Mouse (Mus musculus) heart, postnatal 36 days (tissue): ENCODE results near the gene Vars. TPM values are rescaled to one million over a fixed set of nuclear protein-coding genes. Genes with fewer than 3 reads are reported as not detected.

Experiments
- DNase-seq, 2 experiments: peaks; one replicate each; pipeline ENCODE4 v3.0.0; 2021 to 2022
- intact Hi-C: fragments of 180-260 bp; cut with DNase I; formaldehyde crosslinking; loops from one replicate; pipeline ENCODE4 v1.15.1; 2025
- total RNA-seq, 2 experiments: library from RNA; stranded (reverse); gene quantifications; 2 replicates each; pipeline ENCODE4 v1.2.3; 2021

Gene Vars
- total RNA-seq, 2 experiments from 2014 or later: 26.7 to 27.4 TPM

DNA sequence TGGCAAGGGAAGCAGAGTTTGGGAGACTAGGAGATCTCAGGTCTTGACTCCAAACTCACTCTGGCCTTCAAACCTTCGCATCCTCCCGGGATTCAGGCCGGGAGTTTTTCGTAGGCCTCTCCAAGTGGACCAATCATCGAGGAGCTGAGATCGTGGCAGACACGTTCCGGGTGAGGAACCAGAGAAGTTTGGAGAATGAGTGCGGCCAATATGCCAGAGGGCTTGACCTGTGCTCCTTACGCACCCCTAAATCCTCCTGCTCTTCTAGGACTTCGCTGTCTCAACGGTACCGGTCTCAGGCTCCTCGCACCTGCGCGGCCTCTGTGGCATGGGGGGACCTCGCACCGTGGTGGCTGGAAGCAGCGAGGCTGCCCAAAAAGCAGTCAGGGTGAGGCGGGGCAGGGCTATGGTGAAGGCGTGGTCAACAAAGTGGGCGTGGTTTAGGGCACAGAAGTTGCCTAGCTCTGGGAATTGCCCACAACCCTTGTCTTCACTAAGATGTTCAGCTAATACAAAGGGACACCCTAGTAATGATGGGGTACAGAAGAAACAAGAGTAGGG is 60.0 kb downstream of the Vars start:
- intact Hi-C loops: no loop called here
- DNase-seq: peak in 1 of 2 experiments; percentile 26

DNA sequence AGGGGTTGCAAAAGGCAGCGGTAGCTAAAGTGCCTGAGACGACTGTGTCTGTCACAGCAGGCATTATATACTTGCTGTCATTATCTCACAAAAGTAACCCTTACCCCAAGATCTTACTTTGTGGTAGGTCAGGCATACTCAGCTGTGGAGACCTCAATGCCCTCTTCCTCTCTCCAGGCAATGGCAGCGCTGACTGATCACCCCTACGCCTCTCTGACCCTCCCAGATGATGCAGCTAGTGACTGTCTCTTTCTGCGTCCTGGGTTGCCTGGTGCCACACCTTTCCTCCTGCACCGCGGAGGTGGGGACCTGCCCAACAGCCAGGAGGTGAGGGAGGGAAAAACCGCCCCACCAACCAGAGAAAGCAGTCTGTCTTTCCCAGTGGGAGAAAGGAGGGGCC is 60.5 kb downstream of the Vars start:
- intact Hi-C loops: no loop called here

DNA sequence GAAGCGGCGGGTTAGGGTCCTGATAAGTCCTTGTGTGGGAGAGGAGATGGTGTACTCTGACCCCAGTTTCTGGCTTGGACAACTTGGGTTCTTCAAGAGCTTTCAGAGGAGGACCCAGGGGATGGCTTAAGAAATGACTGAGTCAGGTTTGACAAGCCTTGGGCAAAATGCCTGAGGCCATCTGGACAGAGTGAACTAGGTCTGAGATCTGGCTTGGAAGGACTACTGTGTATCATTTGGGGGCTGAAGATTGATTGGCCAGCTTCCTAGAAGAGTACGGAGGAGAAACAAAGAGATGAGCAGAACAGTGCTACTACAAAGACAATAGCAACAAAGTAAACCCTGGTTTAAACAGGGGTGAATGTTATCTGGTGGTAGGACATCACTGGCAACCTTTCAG is 62.7 kb downstream of the Vars start:
- peak in 1 of 2 experiments; percentile 32 for DNase-seq
- intact Hi-C loops: no loop called here

More for the DNA sequence above, 60.5 kb downstream of the Vars start:
- DNase-seq: no peak

GRCm38 (mm10) chr17:35064378-35064877 is 63.6 kb downstream of the Vars start:
- no peak for DNase-seq
- intact Hi-C loops: no loop called here

DNA sequence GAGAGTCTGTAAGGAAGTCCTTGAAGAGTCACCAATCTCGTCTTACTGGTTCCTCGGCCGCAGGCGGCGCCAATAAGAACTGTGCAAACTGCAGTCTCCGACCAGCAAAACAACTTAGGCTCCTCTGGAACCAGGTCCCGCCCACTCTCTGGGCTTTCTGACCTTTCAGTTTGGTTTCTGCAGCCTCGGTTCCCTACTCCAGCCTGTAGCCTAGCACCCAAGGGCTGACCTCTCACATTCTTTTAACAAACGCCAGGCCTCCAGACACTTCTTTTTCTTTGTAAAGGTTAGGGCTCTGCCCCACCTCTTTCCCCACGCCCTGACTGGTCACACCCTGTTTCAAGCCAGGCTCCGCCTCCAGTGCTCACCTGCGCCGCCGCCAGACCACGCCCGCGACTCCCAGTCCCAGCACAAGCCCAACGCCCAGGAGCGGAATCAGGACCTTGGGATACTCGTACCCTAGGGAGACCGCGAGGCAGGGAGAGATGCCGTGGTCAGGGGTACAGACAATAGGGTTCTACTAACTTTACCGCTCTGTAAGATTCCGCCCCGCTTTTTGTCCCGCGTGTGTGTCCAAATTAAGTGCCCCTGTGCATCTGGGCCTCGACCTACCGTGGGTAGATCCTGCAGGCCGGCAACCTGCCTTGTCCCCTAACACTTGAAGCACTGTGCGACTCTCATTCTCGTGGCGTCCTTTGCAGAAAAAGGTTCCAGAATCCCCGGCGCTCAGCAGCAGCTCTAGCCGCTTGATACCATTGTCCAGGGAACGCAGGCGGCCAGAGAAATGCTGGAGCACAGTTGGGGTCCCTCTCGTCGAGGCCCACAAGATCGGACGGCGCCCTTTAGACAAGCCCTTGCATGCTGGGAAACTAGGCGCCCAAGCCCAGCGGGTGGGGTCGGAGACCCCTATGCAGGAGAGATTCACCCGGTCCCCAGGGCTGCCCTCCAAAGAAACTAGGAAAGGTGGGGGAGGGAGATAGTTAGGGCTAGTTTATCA is 64.5 kb downstream of the Vars start, which contains the start of gene Ly6g6c:
TSS of gene Ly6g6c (plus strand) at position 438 of the 997 bp plus-strand sequence.
- DNase-seq: peak in 1 of 2 experiments; percentile 43
- intact Hi-C loops: no loop called here

Other genes with a start within 250 kb of the Vars start
- gene Cyp21a1, start 196.4 kb upstream of the Vars start, total RNA-seq: not detected
- 10 to 100 TPM in 1 of 2 experiments, 1 to 10 TPM in 1; 10.0 to 11.1 TPM for gene Stk19, start 164.0 kb upstream of the Vars start, total RNA-seq
- 10 to 100 TPM; 12.4 to 17.3 TPM for gene Dxo, start 164.0 kb upstream of the Vars start, total RNA-seq
- gene Skiv2l, start 150.8 kb upstream of the Vars start, total RNA-seq: 10 to 100 TPM; 22.6 to 24.5 TPM
- gene Nelfe, start 150.6 kb upstream of the Vars start, total RNA-seq: 10 to 100 TPM; 13.7 to 15.3 TPM
- 1 to 10 TPM; 4.4 to 7.5 TPM for gene Cfb, start 138.5 kb upstream of the Vars start, total RNA-seq
- gene Zbtb12, start 121.5 kb upstream of the Vars start, total RNA-seq: 1 to 10 TPM; 7.5 to 7.7 TPM
- not detected for gene Gm20547, start 118.9 kb upstream of the Vars start, total RNA-seq
- 1 to 10 TPM; 3.1 to 4.4 TPM for gene C2, start 102.7 kb upstream of the Vars start, total RNA-seq
- 10 to 100 TPM; 44.6 to 49.8 TPM for gene Ehmt2, start 102.5 kb upstream of the Vars start, total RNA-seq
- gene Slc44a4, start 86.5 kb upstream of the Vars start, total RNA-seq: not detected
- 10 to 100 TPM; 13.2 to 16.5 TPM for gene Neu1, start 69.7 kb upstream of the Vars start, total RNA-seq
- gene Hspa1b, start 41.7 kb upstream of the Vars start, total RNA-seq: 1 to 10 TPM; 2.8 to 4.5 TPM
- gene Gm20481, start 31.1 kb upstream of the Vars start, total RNA-seq: not detected
- 1 to 10 TPM; 4.2 to 4.6 TPM for gene Hspa1a, start 28.8 kb upstream of the Vars start, total RNA-seq
- 1 to 10 TPM; 7.8 to 9.2 TPM for gene Hspa1l, start 28.3 kb upstream of the Vars start, total RNA-seq
- gene Lsm2, start 19.1 kb upstream of the Vars start, total RNA-seq: 10 to 100 TPM; 16.0 to 17.4 TPM
- gene Vwa7, start 15.6 kb downstream of the Vars start, total RNA-seq: 1 to 10 TPM; 8.4 to 9.3 TPM
- not detected for gene Sapcd1, start 27.0 kb downstream of the Vars start, total RNA-seq
- under 1 TPM; 0.25 to 0.70 TPM for gene Msh5, start 45.8 kb downstream of the Vars start, total RNA-seq
- 10 to 100 TPM; 41.7 to 44.0 TPM for gene Clic1, start 49.0 kb downstream of the Vars start, total RNA-seq
- 10 to 100 TPM; 27.5 to 27.6 TPM for gene Ddah2, start 58.0 kb downstream of the Vars start, total RNA-seq
- gene Ly6g6c, start 64.4 kb downstream of the Vars start, total RNA-seq: under 1 TPM in 1 of 2 experiments, not detected in 1; 0.56 TPM
- under 1 TPM; 0.42 to 0.49 TPM for gene Mpig6b, start 65.2 kb downstream of the Vars start, total RNA-seq
- not detected for gene Ly6g6e, start 75.9 kb downstream of the Vars start, total RNA-seq
- under 1 TPM; 0.70 to 0.80 TPM for gene Ly6g6d, start 77.1 kb downstream of the Vars start, total RNA-seq
- not detected for gene Ly6g6f, start 84.6 kb downstream of the Vars start, total RNA-seq
- 10 to 100 TPM; 54.6 to 61.1 TPM for gene Abhd16a, start 88.3 kb downstream of the Vars start, total RNA-seq
- gene Ly6g5c, start 107.3 kb downstream of the Vars start, total RNA-seq: not detected
- gene Ly6g5b, start 114.4 kb downstream of the Vars start, total RNA-seq: not detected
- gene Gpank1, start 120.5 kb downstream of the Vars start, total RNA-seq: 1 to 10 TPM; 8.0 to 9.6 TPM
- gene Csnk2b, start 121.1 kb downstream of the Vars start, total RNA-seq: 100 to 1,000 TPM; 163 to 164 TPM
- gene D17H6S53E, start 125.4 kb downstream of the Vars start, total RNA-seq: 10 to 100 TPM; 25.7 to 26.4 TPM
- gene Apom, start 131.1 kb downstream of the Vars start, total RNA-seq: not detected
- gene Bag6, start 134.2 kb downstream of the Vars start, total RNA-seq: 100 to 1,000 TPM; 243 to 268 TPM
- 100 to 1,000 TPM; 122 to 127 TPM for gene Prrc2a, start 163.9 kb downstream of the Vars start, total RNA-seq
- gene Aif1, start 175.1 kb downstream of the Vars start, total RNA-seq: 1 to 10 TPM; 2.0 to 6.2 TPM
- gene Lst1, start 187.5 kb downstream of the Vars start, total RNA-seq: 1 to 10 TPM; 3.3 to 3.7 TPM
- 1 to 10 TPM; 1.0 to 1.6 TPM for gene Ltb, start 193.5 kb downstream of the Vars start, total RNA-seq
- under 1 TPM; 0.53 to 0.57 TPM for gene Tnf, start 201.0 kb downstream of the Vars start, total RNA-seq
- under 1 TPM in 1 of 2 experiments, not detected in 1; 0.19 TPM for gene Lta, start 204.4 kb downstream of the Vars start, total RNA-seq
- gene Gm16181, start 219.8 kb downstream of the Vars start, total RNA-seq: not detected
- gene Atp6v1g2, start 232.7 kb downstream of the Vars start, total RNA-seq: 1 to 10 TPM; 2.0 to 2.6 TPM
- gene Nfkbil1, start 234.8 kb downstream of the Vars start, total RNA-seq: 1 to 10 TPM; 8.0 to 8.5 TPM
- gene Ddx39b, start 240.8 kb downstream of the Vars start, total RNA-seq: 10 to 100 TPM; 83.3 to 97.3 TPM